Mouse (Mus musculus) urinary bladder, postnatal 25 days (tissue): ENCODE measurements around the gene Hnrnpa0.

Experiments used
- DNase-seq: peaks from one replicate; pipeline ENCODE4 v3.0.0; 2022; ENCODE audit warnings: low spot score

Gene Hnrnpa0

GRCm38 (mm10) chr13:58126862-58127765 is 1.2 kb downstream of the Hnrnpa0 start:
- peak; percentile 30 for DNase-seq

GRCm38 (mm10) chr13:58126126-58126525 is 2.2 kb downstream of the Hnrnpa0 start:
- no peak for DNase-seq

GRCm38 (mm10) chr13:58124989-58125388 is 3.4 kb downstream of the Hnrnpa0 start:
- no peak for DNase-seq

GRCm38 (mm10) chr13:58124278-58124677 is 4.1 kb downstream of the Hnrnpa0 start:
- DNase-seq, result no peak

GRCm38 (mm10) chr13:58123381-58123780 is 5.0 kb downstream of the Hnrnpa0 start:
- DNase-seq, result no peak

- no peak for DNase-seq
These were observed 5.5 kb downstream of the Hnrnpa0 start for GRCm38 (mm10) chr13:58122786-58123297.

- peak; percentile 70 for DNase-seq
These were observed 10.9 kb downstream of the Hnrnpa0 start for GRCm38 (mm10) chr13:58117318-58118017.

- no peak for DNase-seq
These were observed 11.6 kb downstream of the Hnrnpa0 start for GRCm38 (mm10) chr13:58116801-58117200.

GRCm38 (mm10) chr13:58115227-58115626 is 13.1 kb downstream of the Hnrnpa0 start:
- no peak for DNase-seq

- peak; percentile 39 for DNase-seq
These were observed 15.1 kb downstream of the Hnrnpa0 start, which contains the start of gene Klhl3 for GRCm38 (mm10) chr13:58113061-58113900. Gene Klhl3 (minus strand): TSS chr13:58113592.

GRCm38 (mm10) chr13:58112601-58113041 is 15.7 kb downstream of the Hnrnpa0 start:
- no peak for DNase-seq

- no peak for DNase-seq
These were observed 16.2 kb downstream of the Hnrnpa0 start for GRCm38 (mm10) chr13:58112191-58112590.

GRCm38 (mm10) chr13:58111306-58111705 is 17.1 kb downstream of the Hnrnpa0 start:
- no peak for DNase-seq

- no peak for DNase-seq
These were observed 37.7 kb downstream of the Hnrnpa0 start for GRCm38 (mm10) chr13:58090643-58091042.

GRCm38 (mm10) chr13:58084396-58084795 is 44.0 kb downstream of the Hnrnpa0 start:
- no peak for DNase-seq

GRCm38 (mm10) chr13:58083521-58083920 is 44.8 kb downstream of the Hnrnpa0 start:
- no peak for DNase-seq

- DNase-seq, result no peak
These were observed 45.3 kb downstream of the Hnrnpa0 start for GRCm38 (mm10) chr13:58083048-58083447.

GRCm38 (mm10) chr13:58078361-58078760 is 50.0 kb downstream of the Hnrnpa0 start:
- no peak for DNase-seq
